Mouse (Mus musculus) kidney, embryonic 16.5 days (tissue): Measurements from ENCODE around the gene Cacna1f. TPM values are rescaled to one million over a fixed set of nuclear protein-coding genes. Genes with fewer than 3 reads are reported as not detected.
A peak's percentile ranks its signal among the peaks of the same experiment; 100 is the strongest.

Experiments
- ATAC-seq: fragments of 200-750 bp; cut with Nextera tagmentation; 2 replicates; pipeline ENCODE4 v1.8.0; 2017; ENCODE audit warnings: moderate TSS enrichment; ENCODE audit not compliant: low FRiP score, low TSS enrichment
- H3K27ac ChIP-seq: fragments of 300-500 bp; sonication (generic); 2 replicates; pipeline ENCODE4 v1.5.1; 2014; ENCODE audit warnings: low read length
- H3K27me3 ChIP-seq: fragments of 300-500 bp; sonication (generic); 2 replicates; pipeline ENCODE4 v1.6.1; 2014; ENCODE audit warnings: low read length, control low read depth, mixed read lengths; ENCODE audit not compliant: insufficient read depth
- H3K36me3 ChIP-seq: fragments of 300-500 bp; sonication (generic); 2 replicates; pipeline ENCODE4 v1.6.1; 2014; ENCODE audit warnings: low read length, control low read depth, mixed read lengths; ENCODE audit not compliant: insufficient read depth
- H3K4me1 ChIP-seq: fragments of 300-500 bp; sonication (generic); 2 replicates; pipeline ENCODE4 v1.6.1; 2014; ENCODE audit warnings: low read length, control low read depth, mixed read lengths; ENCODE audit not compliant: insufficient read depth
- H3K4me2 ChIP-seq: fragments of 300-500 bp; sonication (generic); replicated peaks from 2 replicates; pipeline ENCODE4 v1.6.1; 2014; ENCODE audit warnings: low read depth, low read length
- H3K4me3 ChIP-seq: fragments of 300-500 bp; sonication (generic); 2 replicates; pipeline ENCODE4 v1.5.1; 2014; ENCODE audit warnings: mild to moderate bottlenecking, low read length
- H3K9ac ChIP-seq: fragments of 300-500 bp; sonication (generic); replicated peaks from 2 replicates; pipeline ENCODE4 v1.6.1; 2014; ENCODE audit warnings: low read length
- H3K9me3 ChIP-seq: fragments of 300-500 bp; sonication (generic); 2 replicates; pipeline ENCODE4 v1.6.1; 2016; ENCODE audit warnings: low read length, control low read depth
- WGBS: fragments of 180-500 bp; shearing (Covaris S2); extraction: QIAGEN DNeasy Blood & Tissue Kit; methylation state at CpG from one replicate; pipeline ENCODE4 v1.1.7; 2014; 5-methylcytosine and 5-hydroxymethylcytosine counted together
- polyA plus RNA-seq: library from polyadenylated mRNA; unstranded; fragments of >200 nt; fragmentation: Nextera tagmentation; extraction: Ambion mirVana; gene quantifications from 2 replicates; pipeline ENCODE4 v1.2.1, GENCODE M21; 2015

Cacna1f gene
- polyA plus RNA-seq, 1 experiment from 2014 or later = 0.09 TPM

DNA sequence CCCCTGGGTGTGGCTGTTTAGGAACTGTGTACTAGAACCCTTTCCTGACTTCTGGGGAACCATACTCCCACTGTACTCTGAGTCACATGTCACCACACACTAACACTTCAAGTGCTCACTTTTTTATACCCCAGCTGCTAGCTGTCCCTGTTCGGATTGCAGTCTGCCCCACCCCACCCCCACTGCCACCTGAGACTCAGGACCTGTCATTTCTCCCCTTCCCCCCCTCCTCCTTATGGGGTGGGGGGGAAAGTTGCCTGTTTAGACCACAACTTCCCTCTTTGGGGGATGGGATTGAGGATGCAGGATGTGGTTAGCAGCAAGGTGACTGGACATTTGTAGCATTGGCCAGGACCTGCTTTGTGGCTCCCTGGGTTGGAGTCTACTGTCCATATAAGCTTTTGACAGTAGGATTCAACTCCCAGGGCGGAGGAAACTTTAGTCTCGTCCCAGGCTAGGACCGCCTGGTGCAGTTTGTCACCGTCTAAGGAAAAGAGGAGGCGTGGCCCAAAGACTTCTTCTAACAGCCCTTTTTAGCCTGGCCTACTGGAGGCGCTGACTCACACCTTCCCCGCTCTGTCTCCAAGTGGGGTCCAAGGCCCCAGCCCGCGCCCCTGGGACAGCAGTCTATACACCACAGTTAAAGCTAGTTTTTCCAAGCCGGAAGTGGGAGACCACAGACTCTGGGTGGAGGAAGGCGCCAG lies 66.8 kb downstream of the Cacna1f start:
- Histone ChIP-seq H3K9me3 (no peaks in the 10 kb centered on the region), H3K27ac (peak overlapping the region; percentile 92), H3K4me3 (peak overlapping the region; percentile 33; the same call in 1 of the 2 replicates), H3K4me1 (peaks cover 12% of the 10 kb centered on the region), H3K36me3 (peaks cover 5% of the 10 kb centered on the region; the same call in 1 of the 2 replicates), H3K27me3 (no peaks in the 10 kb centered on the region), H3K4me2 (peak overlapping the region; percentile 55), H3K9ac (0 out of 2 replicates have a peak overlapping the region, but pooled peaks have one; percentile 67)
- ATAC-seq = peak; percentile 55
- WGBS = 26% methylated on average over 12 of the region's 12 CpGs

DNA sequence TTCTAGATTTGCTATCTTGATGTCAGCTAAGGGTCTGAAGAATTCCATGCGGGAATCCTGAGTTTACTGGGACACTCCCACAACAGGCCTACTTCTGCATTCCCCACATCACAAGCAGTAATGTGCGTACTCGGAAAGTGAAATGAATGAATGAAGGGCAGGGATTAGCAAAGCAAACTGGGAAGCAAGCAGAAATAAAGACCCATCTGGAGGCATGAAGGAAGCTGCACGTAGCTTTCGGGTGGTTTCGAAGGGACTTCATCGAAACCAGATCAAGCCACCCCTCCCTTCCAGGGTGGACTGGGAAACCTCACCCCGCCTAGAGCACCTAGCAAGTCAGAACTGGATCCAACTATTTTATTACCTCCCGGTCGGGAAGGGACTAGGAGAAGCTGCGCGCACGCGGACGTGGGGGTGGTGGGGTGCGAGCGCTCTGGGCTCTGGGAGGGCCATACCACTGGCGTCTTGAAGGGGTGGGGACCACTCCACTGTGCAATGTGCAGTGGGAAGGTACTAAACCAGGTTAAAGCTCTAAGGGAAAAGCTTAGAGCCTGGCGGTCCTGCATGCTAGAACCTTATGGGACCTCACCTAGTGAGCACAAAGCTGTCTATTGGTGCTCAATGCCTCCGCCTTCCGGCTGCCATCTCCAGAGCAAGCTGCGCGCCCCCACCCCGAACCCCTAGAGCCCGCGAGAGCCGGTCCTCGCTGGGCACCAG lies 67.6 kb downstream of the Cacna1f start:
- WGBS = 16% methylated on average over 28 of the region's 28 CpGs
- H3K4me3 ChIP-seq = peak overlapping the region; percentile 33
- no peaks in the 10 kb centered on the region for H3K27me3 ChIP-seq
- ATAC-seq = peak; percentile 36
- no peaks in the 10 kb centered on the region for H3K36me3 ChIP-seq
- peak overlapping the region; percentile 67 for H3K9ac ChIP-seq
- H3K9me3 ChIP-seq = no peaks in the 10 kb centered on the region
- peaks cover 12% of the 10 kb centered on the region for H3K4me1 ChIP-seq
- peak overlapping the region; percentile 55 for H3K4me2 ChIP-seq
- peak overlapping the region; percentile 92 for H3K27ac ChIP-seq

DNA sequence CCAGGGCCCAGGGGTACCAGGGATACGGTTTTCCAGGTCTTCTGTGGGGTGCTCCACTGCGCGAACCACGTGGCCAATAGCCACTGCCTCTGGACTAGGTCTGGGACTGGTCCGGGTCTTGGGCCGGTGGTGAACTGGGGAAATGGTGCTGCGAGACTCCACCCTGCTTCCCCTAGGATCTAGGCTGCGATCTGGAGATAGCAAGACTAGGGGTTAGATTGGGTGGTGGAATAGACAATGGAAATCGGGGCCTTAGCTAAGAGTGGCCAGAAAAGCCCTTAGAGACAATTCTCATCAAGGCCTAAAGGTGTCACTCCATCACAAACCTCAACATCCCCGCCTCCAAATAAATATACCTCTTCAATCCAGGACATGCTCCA lies 68.1 kb downstream of the Cacna1f start:
- Histone ChIP-seq H3K4me3 (peak overlapping the region; percentile 33), H3K4me2 (peak overlapping the region; percentile 55), H3K27me3 (no peaks in the 10 kb centered on the region), H3K36me3 (no peaks in the 10 kb centered on the region), H3K27ac (peak overlapping the region; percentile 92), H3K4me1 (peaks cover 12% of the 10 kb centered on the region), H3K9ac (peak overlapping the region; percentile 67), H3K9me3 (no peaks in the 10 kb centered on the region)
- peak; percentile 3; the same call in 1 of the 2 replicates for ATAC-seq
- 33% methylated on average over 10 of the region's 10 CpGs for WGBS

DNA sequence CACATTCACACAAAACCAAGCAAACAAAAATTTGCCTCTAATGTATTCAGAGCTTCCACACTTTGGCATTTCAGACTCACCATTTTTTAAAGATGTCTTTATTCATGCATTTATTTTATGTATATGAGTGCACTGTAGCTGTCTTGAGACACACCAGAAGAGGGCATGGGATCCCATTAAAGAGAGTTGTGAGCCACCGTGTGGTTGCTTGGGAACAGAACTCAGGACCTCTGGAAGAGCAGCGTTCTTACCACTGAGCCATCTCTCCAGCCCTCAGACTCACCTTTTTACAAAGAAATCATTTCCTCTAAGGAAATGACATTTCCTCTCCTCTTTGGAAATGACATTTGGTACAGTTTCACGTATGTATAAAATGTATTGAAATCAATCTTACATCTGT lies 72.1 kb downstream of the Cacna1f start:
- no peak overlapping the region for H3K4me2 ChIP-seq
- H3K27ac ChIP-seq = no peak overlapping the region
- ATAC-seq = no peak
- 35% methylated on average over 3 of the region's 3 CpGs for WGBS
- H3K4me1 ChIP-seq = no peaks in the 10 kb centered on the region
- H3K4me3 ChIP-seq = no peak overlapping the region
- H3K27me3 ChIP-seq = no peaks in the 10 kb centered on the region
- H3K36me3 ChIP-seq = no peaks in the 10 kb centered on the region
- H3K9me3 ChIP-seq = no peaks in the 10 kb centered on the region
- no peak overlapping the region for H3K9ac ChIP-seq

DNA sequence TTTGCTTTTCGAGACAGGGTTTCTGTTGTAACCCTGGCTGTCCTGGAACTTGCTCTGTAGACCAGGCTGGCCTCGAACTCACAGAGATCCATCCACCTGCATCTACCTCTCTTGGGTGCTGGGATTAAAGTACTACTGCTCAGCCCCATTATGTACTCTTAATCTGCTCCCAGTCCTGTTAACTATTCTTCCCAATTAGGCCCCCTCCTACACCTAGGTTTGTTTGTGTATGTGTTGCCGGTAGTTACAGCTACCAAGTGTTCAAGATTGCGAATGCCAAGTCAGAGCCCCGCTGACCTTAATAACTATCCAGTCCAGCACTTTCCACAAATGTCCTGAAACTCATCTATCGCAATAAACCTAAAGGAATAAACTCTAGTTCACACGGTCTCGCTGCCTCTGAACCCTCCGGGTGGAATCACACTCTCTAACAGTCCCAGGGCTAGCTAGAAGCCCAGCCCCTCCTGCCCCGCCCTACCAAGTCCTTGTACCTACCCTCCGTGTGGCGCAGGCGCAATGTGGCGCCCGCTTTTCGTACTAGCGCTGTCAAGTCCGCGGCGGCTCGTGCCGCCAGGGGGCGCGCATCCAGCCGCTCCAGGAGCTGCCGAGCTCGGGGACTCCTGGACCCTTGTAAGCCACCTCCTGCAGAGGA lies 72.6 kb downstream of the Cacna1f start:
- 21% methylated on average over 27 of the region's 27 CpGs for WGBS
- peak overlapping the region; percentile 54 for H3K4me2 ChIP-seq
- H3K9me3 ChIP-seq = no peaks in the 10 kb centered on the region
- H3K27me3 ChIP-seq = no peaks in the 10 kb centered on the region
- ATAC-seq = peak; percentile 98
- no peaks in the 10 kb centered on the region for H3K4me1 ChIP-seq
- H3K36me3 ChIP-seq = no peaks in the 10 kb centered on the region
- H3K4me3 ChIP-seq = peak overlapping the region; percentile 33
- H3K27ac ChIP-seq = no peak overlapping the region
- peak overlapping the region; percentile 39; the same call in 1 of the 2 replicates for H3K9ac ChIP-seq

DNA sequence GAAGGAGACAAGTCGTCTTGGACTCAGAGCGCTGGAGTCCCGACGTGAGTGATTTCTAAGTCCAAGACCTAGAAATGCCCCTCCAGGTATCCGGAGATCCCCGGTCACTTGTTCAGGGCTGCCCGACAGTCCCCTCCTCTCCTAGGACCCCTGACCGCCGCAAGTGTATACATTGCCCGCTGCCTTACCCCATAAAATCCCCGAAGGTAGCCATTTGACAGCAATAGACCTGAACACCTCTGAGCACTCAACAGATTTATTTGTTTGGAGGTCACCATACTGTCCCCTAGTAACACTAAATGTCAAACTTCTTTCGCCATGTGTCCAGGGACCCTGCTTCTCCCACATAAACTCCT lies 73.2 kb downstream of the Cacna1f start:
- Histone ChIP-seq H3K4me1 (no peaks in the 10 kb centered on the region), H3K4me3 (peak overlapping the region; percentile 33), H3K27ac (no peak overlapping the region), H3K4me2 (peak overlapping the region; percentile 54), H3K36me3 (no peaks in the 10 kb centered on the region), H3K9me3 (no peaks in the 10 kb centered on the region), H3K9ac (peak overlapping the region; percentile 39; the same call in 1 of the 2 replicates), H3K27me3 (no peaks in the 10 kb centered on the region)
- ATAC-seq = no peak
- WGBS = 29% methylated on average over 12 of the region's 12 CpGs

DNA sequence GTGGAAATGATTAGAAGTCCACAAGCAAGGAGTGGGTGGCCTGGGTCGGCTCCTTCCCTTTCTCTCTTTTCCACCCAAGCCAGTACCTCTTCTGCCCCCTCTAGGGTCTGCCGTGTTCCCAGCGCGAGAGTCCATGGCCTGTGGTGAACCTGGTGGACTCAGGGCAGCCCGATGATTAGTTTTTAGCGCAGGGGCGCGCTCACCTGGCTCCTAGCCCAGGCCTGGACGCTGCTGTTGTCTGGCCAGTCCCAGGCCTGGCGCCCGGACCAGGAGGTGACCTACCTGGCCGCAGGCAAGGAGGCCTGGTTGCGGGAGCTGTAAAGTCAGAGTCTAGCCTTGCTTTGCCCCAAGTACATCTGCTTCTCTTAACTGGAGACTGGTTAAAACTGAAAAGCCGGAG lies 74.0 kb downstream of the Cacna1f start, which contains the start of gene Magix:
Gene Magix, minus strand, starts transcription at position 388 of the 400 bp plus-strand sequence.
- Histone ChIP-seq H3K27me3 (no peaks in the 10 kb centered on the region), H3K4me1 (no peaks in the 10 kb centered on the region), H3K9ac (peak within 1 kb of the TSS; percentile 39; the same call in 1 of the 2 replicates), H3K4me3 (peak within 1 kb of the TSS; percentile 33), H3K4me2 (peak within 1 kb of the TSS; percentile 54), H3K36me3 (no peaks in the 10 kb centered on the region), H3K9me3 (no peaks in the 10 kb centered on the region), H3K27ac (no peak within 1 kb of the TSS)
- no peak; the same call in 1 of the 2 replicates for ATAC-seq
- WGBS = 66% methylated on average over 14 of the region's 14 CpGs

Other genes with a start within 250 kb of the Cacna1f start
- 0.61 and 0.62 TPM in 2 replicates for gene Usp27x, start 231.3 kb upstream of the Cacna1f start, polyA plus RNA-seq
- gene Foxp3, start 33.4 kb upstream of the Cacna1f start, polyA plus RNA-seq = 0.18 TPM in 1 of 2 replicates, not detected in the other
- 1.9 and 2.2 TPM in 2 replicates for gene Ppp1r3f, start 32.8 kb upstream of the Cacna1f start, polyA plus RNA-seq
- gene Ccdc22, start 1.6 kb upstream of the Cacna1f start, polyA plus RNA-seq = 35.3 and 36.6 TPM in 2 replicates
- 3.1 and 3.6 TPM in 2 replicates for gene Syp, start 31.4 kb downstream of the Cacna1f start, polyA plus RNA-seq
- gene Prickle3, start 50.2 kb downstream of the Cacna1f start, polyA plus RNA-seq = 14.1 and 14.7 TPM in 2 replicates
- gene Plp2, start 64.3 kb downstream of the Cacna1f start, polyA plus RNA-seq = 170 and 179 TPM in 2 replicates
- gene Magix, start 74.2 kb downstream of the Cacna1f start, polyA plus RNA-seq = 0.91 and 1.4 TPM in 2 replicates
- gene Gpkow, start 90.0 kb downstream of the Cacna1f start, polyA plus RNA-seq = 47.6 and 50.4 TPM in 2 replicates
- 45.7 and 48.8 TPM in 2 replicates for gene Wdr45, start 107.2 kb downstream of the Cacna1f start, polyA plus RNA-seq
- gene Gm45208, start 115.2 kb downstream of the Cacna1f start, polyA plus RNA-seq = 0.59 TPM in 1 of 2 replicates, not detected in the other
- gene Praf2, start 121.4 kb downstream of the Cacna1f start, polyA plus RNA-seq = 69.3 and 74.7 TPM in 2 replicates
- 17.4 and 19.6 TPM in 2 replicates for gene Ccdc120, start 143.8 kb downstream of the Cacna1f start, polyA plus RNA-seq
- 30.9 and 31.4 TPM in 2 replicates for gene Tfe3, start 155.5 kb downstream of the Cacna1f start, polyA plus RNA-seq
- gene Gripap1, start 182.7 kb downstream of the Cacna1f start, polyA plus RNA-seq = 47.5 and 57.0 TPM in 2 replicates
- gene Kcnd1, start 215.2 kb downstream of the Cacna1f start, polyA plus RNA-seq = 1.7 and 1.9 TPM in 2 replicates
- gene Otud5, start 234.3 kb downstream of the Cacna1f start, polyA plus RNA-seq = 37.5 and 39.1 TPM in 2 replicates